In the genomic region with DNA sequence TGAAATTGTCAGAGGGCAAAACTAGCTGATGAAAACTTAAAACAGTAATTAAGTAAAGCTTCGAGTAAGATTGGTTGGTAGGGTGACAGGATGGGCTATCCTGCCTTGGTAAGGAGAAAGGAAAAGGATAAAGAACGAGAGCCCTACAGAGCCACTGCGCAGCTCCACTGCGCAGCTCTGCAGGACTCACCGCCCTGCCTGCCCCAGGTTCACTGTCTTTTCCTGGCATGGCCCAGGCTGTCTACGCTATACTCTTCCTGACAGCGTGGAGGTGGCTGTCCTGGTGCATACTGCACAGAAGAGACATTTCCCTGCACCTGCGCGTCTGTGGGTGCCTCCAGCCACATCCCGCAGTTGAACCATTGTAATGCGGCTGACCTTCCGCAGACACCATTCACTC, we compare ENCODE assay signal across 8 mouse cellular contexts.
DNase-seq lines count a peak whose midpoint lies in the region; ATAC-seq and TF ChIP-seq lines count a peak whose summit lies in the region.

No protein-coding gene starts in this region.

- ATAC-seq in heart, postnatal 0 days (ENCODE audit: insufficient read depth, low read depth), result no peak
- peak; percentile 61; the same call in 1 of the 2 replicates for ATAC-seq in hindbrain, embryonic 16.5 days
- no peak; the same call in 1 of the 2 replicates for ATAC-seq in neural tube, embryonic 12.5 days (ENCODE audit: low FRiP score, low read depth)

- no peak for TF ChIP-seq EP300 in heart, postnatal 0 days (IDR thresholded peaks at IDR 0.05; ENCODE audit: low read depth)

- 42% methylated on average over 12 of the region's 12 CpGs for WGBS in heart, postnatal 0 days
- 35% methylated on average over 12 of the region's 12 CpGs for WGBS in hindbrain, embryonic 16.5 days
- 48% methylated on average over 12 of the region's 12 CpGs for WGBS in neural tube, embryonic 12.5 days

- no peak overlapping the region for H3K27ac ChIP-seq in heart, postnatal 0 days (ENCODE audit: low read depth)
- H3K27ac ChIP-seq in hindbrain, embryonic 16.5 days (ENCODE audit: low read depth, low read length), result no peak overlapping the region
- H3K27ac ChIP-seq in neural tube, embryonic 12.5 days, result no peak overlapping the region

- TF ChIP-seq CTCF in heart, postnatal 0 days (IDR thresholded peaks at IDR 0.05; ENCODE audit: low read depth), result no peak

- no peak overlapping the region for H3K9ac ChIP-seq in heart, postnatal 0 days (replicated peaks; ENCODE audit: low read depth, low read length)
- H3K9ac ChIP-seq in hindbrain, embryonic 16.5 days (ENCODE audit: low read depth, low read length), result peak overlapping the region; percentile 51; the same call in 1 of the 2 replicates
- H3K9ac ChIP-seq in neural tube, embryonic 12.5 days, result peak overlapping the region; percentile 38; the same call in 1 of the 2 replicates

- H3K36me3 ChIP-seq in heart, postnatal 0 days (replicated peaks; ENCODE audit: control insufficient read depth, insufficient read depth, low read length), result no peaks in the 10 kb centered on the region
- no peaks in the 10 kb centered on the region for H3K36me3 ChIP-seq in hindbrain, embryonic 16.5 days (ENCODE audit: control insufficient read depth, insufficient read depth, low read length)
- H3K36me3 ChIP-seq in neural tube, embryonic 12.5 days, result no peaks in the 10 kb centered on the region

- intact Hi-C loops in heart, postnatal 25 days (cut with DNase I), result no loop called here

- 0 out of 2 replicates have a peak, but pooled peaks cover 3% of the 10 kb centered on the region for H3K27me3 ChIP-seq in heart, postnatal 0 days (ENCODE audit: control insufficient read depth, insufficient read depth, low read length)
- H3K27me3 ChIP-seq in hindbrain, embryonic 16.5 days (replicated peaks; ENCODE audit: control insufficient read depth, insufficient read depth, low read length), result no peaks in the 10 kb centered on the region
- H3K27me3 ChIP-seq in neural tube, embryonic 12.5 days (replicated peaks), result no peaks in the 10 kb centered on the region

- H3K4me1 ChIP-seq in heart, postnatal 0 days (ENCODE audit: control insufficient read depth, insufficient read depth), result no peaks in the 10 kb centered on the region
- no peaks in the 10 kb centered on the region for H3K4me1 ChIP-seq in hindbrain, embryonic 16.5 days (ENCODE audit: control insufficient read depth, insufficient read depth, low read depth, low read length)
- no peaks in the 10 kb centered on the region for H3K4me1 ChIP-seq in neural tube, embryonic 12.5 days

- no peaks in the 10 kb centered on the region for H3K9me3 ChIP-seq in heart, postnatal 0 days (replicated peaks; ENCODE audit: control insufficient read depth, low read length)
- no peaks in the 10 kb centered on the region for H3K9me3 ChIP-seq in hindbrain, embryonic 16.5 days (ENCODE audit: control insufficient read depth, low read length)
- H3K9me3 ChIP-seq in neural tube, embryonic 12.5 days, result no peaks in the 10 kb centered on the region

- peak overlapping the region; percentile 20; the same call in 1 of the 2 replicates for H3K4me3 ChIP-seq in heart, postnatal 0 days (ENCODE audit: low read depth, low read length)
- H3K4me3 ChIP-seq in hindbrain, embryonic 16.5 days (ENCODE audit: low read length), result peak overlapping the region; percentile 31
- H3K4me3 ChIP-seq in neural tube, embryonic 12.5 days, result peak overlapping the region; percentile 20

- no peak for DNase-seq in heart, postnatal 0 days (ENCODE audit: low spot score)
- no peak for DNase-seq in heart, postnatal 25 days (ENCODE audit: low spot score)
- DNase-seq in cerebellum, postnatal 14 days, result peak; percentile 27 to 39
- no peak for DNase-seq in right cerebral cortex, postnatal 4 days
- no peak for DNase-seq in thymus, postnatal 25 days
- DNase-seq in spleen, postnatal 36 days (ENCODE audit: low spot score in 2 of 2), result no peak

- peak overlapping the region; percentile 50 for H3K4me2 ChIP-seq in heart, postnatal 0 days (ENCODE audit: low read depth, low read length)
- peak overlapping the region; percentile 53 for H3K4me2 ChIP-seq in hindbrain, embryonic 16.5 days (ENCODE audit: low read length)
- peak overlapping the region; percentile 52 for H3K4me2 ChIP-seq in neural tube, embryonic 12.5 days (replicated peaks)

Comparison
In these comparisons a context has a peak if more than half of its experiments do, and no peak if none do; other contexts are left out.
1. DNase-seq: peak in cerebellum, postnatal 14 days (2 of 2); none in heart, postnatal 0 days (single experiment), heart, postnatal 25 days (single experiment), right cerebral cortex, postnatal 4 days (single experiment), thymus, postnatal 25 days (single experiment) and spleen, postnatal 36 days (0 of 2).
2. Peak in every context shown above with its lines, with median percentiles within 50 percentile points of each other: H3K4me2 ChIP-seq and H3K4me3 ChIP-seq.